Mouse (Mus musculus) layer of hippocampus, postnatal 36 days (tissue): Measurements from ENCODE around the gene Shcbp1l. TPM values are rescaled to one million over a fixed set of nuclear protein-coding genes. Genes with fewer than 3 reads are reported as not detected.
A peak's percentile ranks its signal among the peaks of the same experiment; 100 is the strongest.

Experiments used
- DNase-seq, 2 experiments: peaks; one replicate each; pipeline ENCODE4 v3.0.0; 2022
- total RNA-seq, 2 experiments: library from RNA; stranded (reverse); gene quantifications; 2 replicates each; pipeline ENCODE4 v1.2.3; 2021

Gene Shcbp1l
- total RNA-seq, 2 experiments from 2014 or later: 3.8 to 6.0 TPM

DNA sequence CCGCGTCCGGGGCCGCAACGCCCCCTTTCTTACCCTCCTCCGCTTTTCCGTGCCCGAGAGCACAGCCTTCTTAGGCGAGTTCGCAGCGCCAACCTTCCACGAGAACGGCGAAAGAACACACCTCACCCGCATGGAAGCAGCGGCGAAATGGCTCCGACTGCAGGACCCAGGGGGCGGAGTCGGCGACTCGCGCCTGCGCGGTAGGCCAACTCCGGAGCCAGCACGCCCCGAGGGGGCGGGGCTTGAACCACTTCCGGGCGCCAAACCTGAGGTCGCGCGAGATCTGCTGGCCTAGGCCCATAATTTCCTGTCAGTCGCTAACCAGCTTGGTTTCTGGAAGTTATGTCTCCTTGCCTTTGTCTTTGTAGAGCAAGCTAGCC, 62.5 kb downstream of the Shcbp1l start, which contains the start of gene Dhx9:
Gene Dhx9 (minus strand): TSS at position 161 of the 380 bp plus-strand sequence.
- DNase-seq: peak; percentile 98

DNA sequence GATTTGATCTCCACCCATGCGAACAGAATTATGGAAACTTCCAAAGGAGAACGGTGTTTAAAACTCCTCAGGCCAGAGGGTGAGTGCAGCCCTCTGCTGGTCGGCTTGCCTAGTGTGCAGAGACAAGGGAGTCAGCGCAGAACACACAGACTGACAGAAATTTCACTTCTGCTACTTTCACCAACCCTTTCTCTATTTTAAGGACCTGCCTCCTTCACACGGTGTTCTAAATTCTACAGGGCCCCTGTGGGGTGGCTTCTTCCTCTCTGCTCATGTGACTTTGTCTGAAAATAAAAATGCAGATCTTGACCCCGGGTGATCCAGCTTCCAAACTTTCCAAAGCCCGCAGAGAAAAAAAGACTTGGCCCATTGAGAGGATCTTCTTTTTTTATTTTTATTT, 64.2 kb downstream of the Shcbp1l start:
- DNase-seq: peak in 1 of 2 experiments; percentile 27

DNA sequence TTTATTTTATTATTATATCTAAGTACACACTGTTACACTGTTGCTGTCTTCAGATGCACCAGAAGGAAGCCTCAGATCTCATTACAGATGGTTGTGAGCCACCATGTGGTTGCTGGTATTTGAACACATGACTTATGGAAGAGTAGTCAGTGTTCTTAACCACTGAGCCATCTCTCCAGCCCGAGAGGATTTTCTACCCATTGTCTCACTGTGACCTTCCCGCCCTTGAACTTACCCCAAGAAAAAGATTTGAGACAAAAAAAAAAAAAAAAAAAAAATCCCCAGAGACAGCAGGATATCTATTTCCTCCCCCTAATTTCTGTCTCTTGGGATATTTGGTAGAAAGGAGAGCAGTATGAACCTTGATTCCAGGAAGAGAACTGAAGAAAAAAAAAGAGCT, 64.6 kb downstream of the Shcbp1l start:
- no peak for DNase-seq

DNA sequence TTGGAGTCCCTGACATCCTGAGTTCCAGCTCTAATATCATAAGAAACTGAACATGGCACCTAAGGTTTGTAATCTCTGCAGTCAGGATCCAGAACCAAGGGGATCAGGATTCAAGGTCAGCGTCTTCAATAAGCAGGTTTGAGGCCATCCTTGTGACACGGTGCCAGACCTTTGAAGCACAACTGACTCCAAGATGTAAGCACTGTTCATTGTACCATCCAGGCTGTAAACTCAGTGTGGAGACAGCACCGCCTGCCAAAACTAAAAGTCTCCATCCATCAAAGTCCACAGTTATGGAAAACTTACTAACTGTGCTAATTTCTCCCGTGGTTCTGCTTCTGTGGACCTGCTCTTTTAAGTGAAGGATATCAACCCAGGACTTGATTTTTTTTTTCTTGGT, 65.0 kb downstream of the Shcbp1l start:
- DNase-seq: no peak

DNA sequence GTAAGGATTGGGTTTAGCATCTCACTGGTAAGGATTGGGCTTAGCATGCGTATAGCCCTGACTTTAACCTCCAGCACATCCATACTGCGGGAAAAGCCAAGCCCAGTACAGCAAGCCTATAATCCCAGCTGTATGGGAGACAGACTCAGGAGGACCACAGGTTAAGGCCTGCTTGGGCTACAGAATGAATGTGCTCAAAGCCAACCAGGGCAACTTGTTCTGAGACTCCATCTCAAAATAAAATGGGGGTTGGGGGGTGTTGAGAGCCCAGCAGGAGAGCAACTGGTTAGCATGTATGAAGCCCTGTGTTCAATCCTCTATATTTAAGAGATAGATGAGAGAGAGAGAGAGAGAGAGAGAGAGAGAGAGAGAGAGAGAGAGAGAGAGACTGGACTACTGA, 66.4 kb downstream of the Shcbp1l start:
- DNase-seq: no peak

DNA sequence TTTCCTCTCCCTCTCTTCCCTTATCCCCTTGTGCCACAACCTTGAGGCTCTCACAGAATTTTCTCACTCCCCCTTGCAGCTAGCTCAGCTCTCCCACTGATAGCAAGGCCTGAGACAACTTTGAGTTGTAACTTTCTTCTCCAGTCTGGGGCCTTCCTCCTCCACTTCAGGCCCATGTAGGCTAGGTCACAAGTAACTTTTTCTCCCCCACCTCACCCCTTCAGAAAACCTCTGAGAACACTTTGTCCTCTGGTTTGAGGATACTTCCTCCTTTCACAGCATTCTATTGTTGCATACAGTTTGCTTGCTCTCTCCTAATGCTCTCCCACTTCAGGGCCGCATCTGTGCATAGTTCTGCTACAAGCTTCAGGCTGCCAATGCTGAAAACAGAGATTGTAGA, 66.9 kb downstream of the Shcbp1l start:
- no peak for DNase-seq

DNA sequence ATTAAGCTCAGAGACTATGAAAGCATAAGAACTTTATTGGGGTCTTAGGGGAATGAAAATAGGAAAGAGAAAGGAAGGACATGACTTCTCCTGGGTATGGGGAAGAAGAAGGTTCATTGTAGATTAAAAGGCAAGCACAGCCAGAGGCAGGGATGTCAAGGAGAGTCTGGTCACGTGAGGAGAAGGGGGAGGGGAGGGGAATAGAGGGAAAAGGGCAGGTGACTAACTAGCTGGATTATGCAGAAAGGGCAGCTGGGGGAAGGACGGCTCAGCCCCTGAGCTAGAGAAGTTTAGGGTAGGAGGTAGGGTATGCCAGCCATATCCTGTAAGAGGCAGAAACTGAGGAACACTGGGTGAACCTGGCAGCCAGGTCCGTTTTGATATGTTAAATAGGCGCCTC, 68.4 kb downstream of the Shcbp1l start:
- DNase-seq: no peak

DNA sequence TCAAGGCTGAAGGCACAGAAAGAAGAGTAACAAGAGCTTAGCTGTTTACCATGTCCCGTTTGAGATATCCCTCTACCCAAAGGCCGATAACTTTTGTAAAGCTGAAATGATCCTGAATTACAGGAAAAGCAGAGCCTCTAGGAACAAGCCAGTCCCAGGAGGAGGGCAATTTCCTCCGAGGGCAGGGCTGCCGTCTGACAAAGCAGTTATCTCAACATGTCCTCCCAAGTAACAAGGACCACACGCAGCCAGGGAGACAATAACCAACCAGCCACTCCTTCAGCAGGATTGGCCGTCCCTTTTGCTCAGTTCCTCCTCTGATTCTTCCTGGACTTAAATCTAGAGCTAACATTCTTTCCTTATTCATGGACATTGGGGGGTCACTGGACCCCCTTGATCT, 69.0 kb downstream of the Shcbp1l start:
- no peak for DNase-seq

DNA sequence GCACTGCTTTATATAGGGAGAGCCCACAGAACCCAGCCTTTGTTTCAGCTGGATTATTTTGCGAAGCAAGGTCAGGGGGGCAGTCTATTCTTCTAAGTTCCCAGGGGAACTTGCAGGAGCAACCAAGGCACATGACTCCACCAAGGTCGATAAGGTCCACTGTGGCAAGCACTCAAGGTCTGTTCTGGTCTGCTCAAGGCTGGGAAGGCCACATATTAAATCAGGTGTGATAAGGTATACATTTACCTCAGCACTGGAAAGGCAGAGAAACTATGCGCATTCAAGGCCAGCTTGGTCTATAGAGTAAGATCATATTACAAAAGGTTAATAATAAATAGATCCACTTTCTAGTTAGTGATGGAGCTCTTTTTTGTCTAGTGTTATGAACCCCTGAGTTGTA, 71.1 kb downstream of the Shcbp1l start:
- no peak for DNase-seq

DNA sequence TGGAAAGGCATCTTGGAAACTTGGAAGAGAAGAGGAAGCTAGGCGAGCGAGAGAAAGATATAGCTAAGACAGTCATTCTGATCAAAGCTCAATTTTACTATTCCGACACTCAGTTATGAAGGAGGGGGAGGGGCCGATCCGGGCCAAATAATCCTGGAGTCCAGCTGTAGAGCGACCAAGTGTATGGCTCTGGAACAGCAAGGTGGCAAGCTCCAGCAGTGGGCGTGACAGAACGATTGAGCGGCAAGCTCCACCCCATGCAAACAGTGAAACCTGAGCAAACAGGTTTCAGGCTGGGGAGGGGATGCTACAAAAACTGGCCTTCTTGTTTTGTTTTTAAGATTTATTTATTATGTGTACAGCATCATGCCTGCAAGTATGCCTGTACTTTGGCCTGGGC, 75.1 kb downstream of the Shcbp1l start:
- no peak for DNase-seq

DNA sequence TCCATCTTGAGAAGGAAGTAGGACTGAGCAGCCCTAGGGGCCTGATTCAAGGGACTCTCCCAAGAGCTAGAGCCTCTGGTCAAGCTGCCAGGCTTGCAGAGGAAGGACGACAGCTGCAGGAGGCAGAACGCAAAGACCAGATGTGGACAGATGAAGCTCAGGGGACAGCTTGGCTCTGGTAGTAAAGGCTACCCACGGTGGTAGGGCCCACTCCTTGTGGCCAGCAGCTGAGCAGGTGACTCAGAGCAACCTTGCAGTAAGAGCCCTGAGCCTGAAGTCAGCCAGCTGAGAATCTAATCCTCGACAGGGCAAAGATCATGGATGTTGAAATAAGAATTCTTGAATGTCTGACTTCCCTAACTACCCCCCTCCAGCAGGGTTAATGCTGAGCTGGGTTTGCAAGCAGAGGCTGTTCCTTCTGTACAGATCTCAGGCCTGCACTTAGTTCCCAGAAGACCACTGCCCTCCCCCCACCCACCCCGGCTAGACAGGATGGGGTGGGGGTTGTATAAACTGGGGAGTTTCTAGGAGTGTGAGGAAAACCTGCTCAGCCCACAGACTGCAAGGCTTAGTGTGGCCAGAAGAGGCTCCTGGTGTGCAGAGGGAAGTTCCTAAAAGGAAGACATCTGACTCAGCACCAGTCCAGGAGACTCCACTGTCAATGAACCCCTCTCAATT, 76.8 kb downstream of the Shcbp1l start:
- DNase-seq: no peak

Other genes with a start within 250 kb of the Shcbp1l start
- 1 to 10 TPM; 1.6 to 2.1 TPM for gene Lamc2, start 238.7 kb upstream of the Shcbp1l start, total RNA-seq
- 10 to 100 TPM; 25.3 to 34.8 TPM for gene Lamc1, start 92.4 kb upstream of the Shcbp1l start, total RNA-seq
- 100 to 1,000 TPM; 119 to 124 TPM for gene Dhx9, start 62.5 kb downstream of the Shcbp1l start, total RNA-seq
- gene Npl, start 124.9 kb downstream of the Shcbp1l start, total RNA-seq: 1 to 10 TPM; 3.5 TPM
- gene Rgs8, start 227.9 kb downstream of the Shcbp1l start, total RNA-seq: 10 to 100 TPM; 76.1 to 76.4 TPM